Mouse (Mus musculus): Measurements from ENCODE around the gene Cyp4f18. TPM values are rescaled to one million over a fixed set of nuclear protein-coding genes. Genes with fewer than 3 reads are reported as not detected.
"Not testable (repeated sequence)": the region's sequence is repeated elsewhere in the genome, so short reads cannot be mapped to it uniquely, and the experiment has no call there.

The Cyp4f18 gene
- 0.18 and 0.32 TPM in 2 replicates for polyA plus RNA-seq (2016; fragmentation: Nextera tagmentation; extraction: Ambion mirVana)

- Histone ChIP-seq H3K9ac (no peak within 1 kb of the TSS), H3K4me2 (no peak within 1 kb of the TSS), H3K27me3 (replicated peaks) (no peaks in the 10 kb centered on the region), H3K36me3 (no peaks in the 10 kb centered on the region), H3K27ac (ENCODE audit: poor library complexity, severe bottlenecking) (no peak within 1 kb of the TSS), H3K4me1 (replicated peaks) (no peaks in the 10 kb centered on the region), H3K4me3 (no peak within 1 kb of the TSS), H3K9me3 (replicated peaks) (0 out of 2 replicates have a peak, but pooled peaks cover 5% of the 10 kb centered on the region)
- 58% methylated on average over 3 of the region's 3 CpGs for WGBS
- no peak for ATAC-seq (ENCODE audit: insufficient number of reproducible peaks, low FRiP score)
Observed at GRCm38 (mm10) chr8:72009473-72009872, at the start of gene Cyp4f18. Gene Cyp4f18 (minus strand): TSS chr8:72009626.

GRCm38 (mm10) chr8:72057643-72058042, 48.2 kb upstream of the Cyp4f18 start:
- H3K4me3 ChIP-seq; H3K4me2 ChIP-seq; H3K27ac ChIP-seq (ENCODE audit: poor library complexity, severe bottlenecking); H3K36me3 ChIP-seq; H3K27me3 ChIP-seq (replicated peaks); H3K4me1 ChIP-seq (replicated peaks); H3K9me3 ChIP-seq (replicated peaks); H3K9ac ChIP-seq; ATAC-seq (ENCODE audit: insufficient number of reproducible peaks, low FRiP score): not testable (repeated sequence)
- WGBS = 77% methylated on average over 3 of the region's 4 CpGs

GRCm38 (mm10) chr8:72054633-72055032, 45.2 kb upstream of the Cyp4f18 start:
- ATAC-seq (ENCODE audit: insufficient number of reproducible peaks, low FRiP score); H3K27me3 ChIP-seq (replicated peaks); H3K27ac ChIP-seq (ENCODE audit: poor library complexity, severe bottlenecking); H3K4me2 ChIP-seq; H3K9me3 ChIP-seq (replicated peaks); H3K36me3 ChIP-seq; H3K4me1 ChIP-seq (replicated peaks); H3K4me3 ChIP-seq; H3K9ac ChIP-seq: not testable (repeated sequence)

- no peak overlapping the region for H3K4me3 ChIP-seq
- H3K9me3 ChIP-seq (replicated peaks) = no peaks in the 10 kb centered on the region
- no peak for ATAC-seq (ENCODE audit: insufficient number of reproducible peaks, low FRiP score)
- H3K27me3 ChIP-seq (replicated peaks) = no peaks in the 10 kb centered on the region
- no peak overlapping the region for H3K27ac ChIP-seq (ENCODE audit: poor library complexity, severe bottlenecking)
- H3K4me1 ChIP-seq (replicated peaks) = no peaks in the 10 kb centered on the region
- no peak overlapping the region for H3K9ac ChIP-seq
- H3K4me2 ChIP-seq = no peak overlapping the region
- WGBS = 71% methylated on average over 1 of the region's 1 CpGs
- no peaks in the 10 kb centered on the region for H3K36me3 ChIP-seq
Observed at GRCm38 (mm10) chr8:72042493-72042892, 33.1 kb upstream of the Cyp4f18 start.

GRCm38 (mm10) chr8:72040918-72041317, 31.5 kb upstream of the Cyp4f18 start, which contains the start of gene Olfr372:
Gene Olfr372 (plus strand): TSS chr8:72041218.
- not testable (repeated sequence) for H3K36me3 ChIP-seq; H3K27me3 ChIP-seq (replicated peaks); H3K9me3 ChIP-seq (replicated peaks); H3K9ac ChIP-seq; H3K4me3 ChIP-seq; ATAC-seq (ENCODE audit: insufficient number of reproducible peaks, low FRiP score); H3K4me2 ChIP-seq; H3K4me1 ChIP-seq (replicated peaks); H3K27ac ChIP-seq (ENCODE audit: poor library complexity, severe bottlenecking)
- WGBS = 70% methylated on average over 4 of the region's 4 CpGs

- H3K27me3 ChIP-seq (replicated peaks); H3K27ac ChIP-seq (ENCODE audit: poor library complexity, severe bottlenecking); H3K4me2 ChIP-seq; H3K36me3 ChIP-seq; H3K4me3 ChIP-seq; H3K9ac ChIP-seq; H3K9me3 ChIP-seq (replicated peaks); H3K4me1 ChIP-seq (replicated peaks); ATAC-seq (ENCODE audit: insufficient number of reproducible peaks, low FRiP score): not testable (repeated sequence)
- 43% methylated on average over 4 of the region's 4 CpGs for WGBS
Observed at GRCm38 (mm10) chr8:72032926-72033325, 23.5 kb upstream of the Cyp4f18 start.

GRCm38 (mm10) chr8:72024886-72025285, 15.5 kb upstream of the Cyp4f18 start:
- not testable (repeated sequence) for H3K27ac ChIP-seq (ENCODE audit: poor library complexity, severe bottlenecking); H3K9ac ChIP-seq; H3K4me2 ChIP-seq; H3K27me3 ChIP-seq (replicated peaks); H3K4me3 ChIP-seq; H3K4me1 ChIP-seq (replicated peaks); H3K9me3 ChIP-seq (replicated peaks); H3K36me3 ChIP-seq; ATAC-seq (ENCODE audit: insufficient number of reproducible peaks, low FRiP score)
- WGBS = 14% methylated on average over 5 of the region's 9 CpGs

GRCm38 (mm10) chr8:72019816-72020215, 10.4 kb upstream of the Cyp4f18 start:
- Histone ChIP-seq H3K9me3 (replicated peaks) (no peaks in the 10 kb centered on the region), H3K36me3 (no peaks in the 10 kb centered on the region), H3K4me3 (no peak overlapping the region), H3K9ac (no peak overlapping the region), H3K27ac (ENCODE audit: poor library complexity, severe bottlenecking) (no peak overlapping the region), H3K4me2 (no peak overlapping the region), H3K27me3 (replicated peaks) (no peaks in the 10 kb centered on the region), H3K4me1 (replicated peaks) (no peaks in the 10 kb centered on the region)
- ATAC-seq (ENCODE audit: insufficient number of reproducible peaks, low FRiP score) = 0 out of 2 replicates have a peak, but pooled peaks have one; percentile 18
- WGBS = 51% methylated on average over 2 of the region's 2 CpGs

DNA sequence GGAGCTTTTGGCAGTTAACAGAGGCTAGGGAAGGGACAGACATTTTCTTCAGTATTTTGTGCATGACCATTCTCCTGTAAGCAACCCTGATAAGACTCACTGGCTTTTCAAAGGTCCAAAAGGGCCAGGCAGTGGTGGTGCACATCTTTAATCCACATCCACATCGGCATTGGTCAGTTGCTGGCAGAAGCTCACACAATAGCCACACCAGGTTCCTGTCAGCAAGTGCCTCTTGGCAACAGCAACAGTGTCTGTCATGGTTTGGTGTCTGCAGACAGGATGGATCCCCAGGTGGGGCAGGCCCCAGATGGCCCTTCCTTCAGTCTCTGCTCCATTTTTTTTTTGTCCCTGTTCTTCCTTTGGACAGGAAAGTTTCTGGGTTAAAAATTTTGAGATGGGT, 9.6 kb upstream of the Cyp4f18 start:
- H3K4me1 ChIP-seq (replicated peaks); H3K27ac ChIP-seq (ENCODE audit: poor library complexity, severe bottlenecking); H3K36me3 ChIP-seq; H3K4me2 ChIP-seq; ATAC-seq (ENCODE audit: insufficient number of reproducible peaks, low FRiP score); H3K27me3 ChIP-seq (replicated peaks); H3K9ac ChIP-seq; H3K9me3 ChIP-seq (replicated peaks); H3K4me3 ChIP-seq: not testable (repeated sequence)
- WGBS = 72% methylated on average over 1 of the region's 1 CpGs

- Histone ChIP-seq H3K9me3 (replicated peaks) (no peaks in the 10 kb centered on the region), H3K4me3 (no peak overlapping the region), H3K36me3 (no peaks in the 10 kb centered on the region), H3K9ac (no peak overlapping the region), H3K27me3 (replicated peaks) (no peaks in the 10 kb centered on the region), H3K27ac (ENCODE audit: poor library complexity, severe bottlenecking) (no peak overlapping the region), H3K4me2 (no peak overlapping the region), H3K4me1 (replicated peaks) (no peaks in the 10 kb centered on the region)
- ATAC-seq (ENCODE audit: insufficient number of reproducible peaks, low FRiP score) = no peak
- 63% methylated on average over 2 of the region's 2 CpGs for WGBS
Observed at GRCm38 (mm10) chr8:72018141-72018540, 8.7 kb upstream of the Cyp4f18 start.

GRCm38 (mm10) chr8:72017339-72017738, 7.9 kb upstream of the Cyp4f18 start:
- not testable (repeated sequence) for H3K27me3 ChIP-seq (replicated peaks); ATAC-seq (ENCODE audit: insufficient number of reproducible peaks, low FRiP score); H3K9ac ChIP-seq; H3K4me2 ChIP-seq; H3K9me3 ChIP-seq (replicated peaks); H3K36me3 ChIP-seq; H3K27ac ChIP-seq (ENCODE audit: poor library complexity, severe bottlenecking); H3K4me1 ChIP-seq (replicated peaks); H3K4me3 ChIP-seq
- 48% methylated on average over 2 of the region's 2 CpGs for WGBS

GRCm38 (mm10) chr8:72013506-72014228, 4.2 kb upstream of the Cyp4f18 start:
- H3K9me3 ChIP-seq (replicated peaks); ATAC-seq (ENCODE audit: insufficient number of reproducible peaks, low FRiP score); H3K27ac ChIP-seq (ENCODE audit: poor library complexity, severe bottlenecking); H3K4me3 ChIP-seq; H3K27me3 ChIP-seq (replicated peaks); H3K4me1 ChIP-seq (replicated peaks); H3K36me3 ChIP-seq; H3K9ac ChIP-seq; H3K4me2 ChIP-seq: not testable (repeated sequence)
- 64% methylated on average over 6 of the region's 6 CpGs for WGBS
